Mouse (Mus musculus) duodenum, adult 2 months (tissue): ENCODE results near the gene Ccdc61. TPM values are rescaled to one million over a fixed set of nuclear protein-coding genes. Genes with fewer than 3 reads are reported as not detected.

Experiments
- polyA plus RNA-seq: library from polyadenylated mRNA; depleted of rRNA; stranded (reverse); fragments of >200 nt; gene quantifications from 2 replicates; pipeline ENCODE4 v1.2.3, GENCODE M21; 2012; ENCODE audit warnings: low replicate concordance; rRNA removed

Gene Ccdc61
- 19.3 and 30.1 TPM in 2 replicates for polyA plus RNA-seq

GRCm38 (mm10) chr7:18910241-18910831 is at the start of gene Ccdc61:
Gene Ccdc61, minus strand, starts transcription at chr7:18910415.

DNA sequence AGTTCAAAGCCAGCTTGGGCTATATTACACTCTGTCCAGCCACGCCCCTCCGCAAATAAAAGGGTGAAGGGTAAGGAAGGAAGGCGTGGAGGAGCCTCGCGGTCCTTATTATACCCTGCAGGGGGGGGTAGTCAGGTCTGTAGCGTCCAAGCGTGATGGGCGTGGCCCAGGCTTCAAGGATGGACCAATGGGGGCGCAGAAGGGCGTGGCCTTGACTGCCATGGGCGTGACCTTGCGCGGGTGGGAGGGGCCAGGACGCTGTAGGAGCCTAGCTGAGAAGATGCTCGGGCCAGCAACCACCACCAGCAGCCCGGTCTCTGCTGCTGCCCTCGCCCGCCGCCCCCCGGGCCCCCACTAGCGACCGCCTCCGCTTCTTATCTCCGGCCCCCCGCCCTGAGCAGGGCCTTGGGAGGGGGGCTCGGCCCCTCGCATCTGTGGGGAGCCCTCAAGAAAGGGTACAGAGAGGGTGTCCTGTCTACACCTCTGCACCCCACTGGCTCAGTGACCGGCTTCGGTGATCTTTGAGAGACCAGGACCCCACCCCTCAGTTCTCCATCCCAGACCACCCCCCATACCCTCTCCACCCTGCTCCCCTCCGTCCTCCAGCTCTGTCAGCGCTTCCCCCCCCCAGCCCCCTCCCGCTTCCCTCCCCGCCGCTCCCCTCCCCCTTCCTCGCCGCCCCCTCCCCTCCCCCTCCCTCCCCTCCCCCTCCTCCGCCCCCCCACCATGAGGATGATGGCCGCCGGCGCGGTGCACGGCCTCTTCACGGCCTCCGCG is 15.1 kb upstream of the Ccdc61 start, which contains the start of gene Nova2:
Gene Nova2, plus strand, starts transcription at position 727 of the 777 bp plus-strand sequence.

GRCm38 (mm10) chr7:18871031-18871430 is 39.2 kb downstream of the Ccdc61 start, which contains the start of gene Pglyrp1:
Gene Pglyrp1, plus strand, starts transcription at chr7:18871331.

Other genes with a start within 250 kb of the Ccdc61 start
- not detected in 2 replicates for gene Psg20, start 224.2 kb downstream of the Ccdc61 start, polyA plus RNA-seq
- gene Psg22, start 192.3 kb downstream of the Ccdc61 start, polyA plus RNA-seq, result 0.07 TPM in 1 of 2 replicates, not detected in the other
- not detected in 2 replicates for gene Psg19, start 111.9 kb downstream of the Ccdc61 start, polyA plus RNA-seq
- gene Psg17, start 88.8 kb downstream of the Ccdc61 start, polyA plus RNA-seq, result 0.06 and 0.28 TPM in 2 replicates
- 1.4 and 2.9 TPM in 2 replicates for gene Mill2, start 70.4 kb downstream of the Ccdc61 start, polyA plus RNA-seq
- 561 and 1,240 TPM in 2 replicates for gene Pglyrp1, start 39.1 kb downstream of the Ccdc61 start, polyA plus RNA-seq
- 0.37 and 0.51 TPM in 2 replicates for gene Nova2, start 15.5 kb upstream of the Ccdc61 start, polyA plus RNA-seq
- not detected in 2 replicates for gene Nanos2, start 77.0 kb upstream of the Ccdc61 start, polyA plus RNA-seq
- 3.6 and 3.9 TPM in 2 replicates for gene Mypop, start 80.8 kb upstream of the Ccdc61 start, polyA plus RNA-seq
- 23.6 and 38.4 TPM in 2 replicates for gene Irf2bp1, start 93.6 kb upstream of the Ccdc61 start, polyA plus RNA-seq
- gene Foxa3, start 113.1 kb upstream of the Ccdc61 start, polyA plus RNA-seq, result 18.5 and 24.2 TPM in 2 replicates
- 66.3 and 76.2 TPM in 2 replicates for gene Sympk, start 114.0 kb upstream of the Ccdc61 start, polyA plus RNA-seq
- 0.05 TPM in 1 of 2 replicates, not detected in the other for gene Rsph6a, start 144.3 kb upstream of the Ccdc61 start, polyA plus RNA-seq
- gene Dmwd, start 165.8 kb upstream of the Ccdc61 start, polyA plus RNA-seq, result 16.6 and 18.3 TPM in 2 replicates
- 422 and 649 TPM in 2 replicates for gene Dmpk, start 173.4 kb upstream of the Ccdc61 start, polyA plus RNA-seq
- gene Six5, start 184.2 kb upstream of the Ccdc61 start, polyA plus RNA-seq, result 15.0 and 23.1 TPM in 2 replicates
- gene Gm4969, start 208.0 kb upstream of the Ccdc61 start, polyA plus RNA-seq, result not detected in 2 replicates
- 8.6 and 15.0 TPM in 2 replicates for gene Fbxo46, start 209.4 kb upstream of the Ccdc61 start, polyA plus RNA-seq
- gene Qpctl, start 238.9 kb upstream of the Ccdc61 start, polyA plus RNA-seq, result 6.5 and 11.2 TPM in 2 replicates
- 6.2 and 7.1 TPM in 2 replicates for gene Snrpd2, start 239.3 kb upstream of the Ccdc61 start, polyA plus RNA-seq